Mouse (Mus musculus): ENCODE results near the gene Zmym4.
A peak's percentile ranks its signal among the peaks of the same experiment; 100 is the strongest.
"Not testable (repeated sequence)": the region's sequence is repeated elsewhere in the genome, so short reads cannot be mapped to it uniquely, and the experiment has no call there.

The Zmym4 gene

DNA sequence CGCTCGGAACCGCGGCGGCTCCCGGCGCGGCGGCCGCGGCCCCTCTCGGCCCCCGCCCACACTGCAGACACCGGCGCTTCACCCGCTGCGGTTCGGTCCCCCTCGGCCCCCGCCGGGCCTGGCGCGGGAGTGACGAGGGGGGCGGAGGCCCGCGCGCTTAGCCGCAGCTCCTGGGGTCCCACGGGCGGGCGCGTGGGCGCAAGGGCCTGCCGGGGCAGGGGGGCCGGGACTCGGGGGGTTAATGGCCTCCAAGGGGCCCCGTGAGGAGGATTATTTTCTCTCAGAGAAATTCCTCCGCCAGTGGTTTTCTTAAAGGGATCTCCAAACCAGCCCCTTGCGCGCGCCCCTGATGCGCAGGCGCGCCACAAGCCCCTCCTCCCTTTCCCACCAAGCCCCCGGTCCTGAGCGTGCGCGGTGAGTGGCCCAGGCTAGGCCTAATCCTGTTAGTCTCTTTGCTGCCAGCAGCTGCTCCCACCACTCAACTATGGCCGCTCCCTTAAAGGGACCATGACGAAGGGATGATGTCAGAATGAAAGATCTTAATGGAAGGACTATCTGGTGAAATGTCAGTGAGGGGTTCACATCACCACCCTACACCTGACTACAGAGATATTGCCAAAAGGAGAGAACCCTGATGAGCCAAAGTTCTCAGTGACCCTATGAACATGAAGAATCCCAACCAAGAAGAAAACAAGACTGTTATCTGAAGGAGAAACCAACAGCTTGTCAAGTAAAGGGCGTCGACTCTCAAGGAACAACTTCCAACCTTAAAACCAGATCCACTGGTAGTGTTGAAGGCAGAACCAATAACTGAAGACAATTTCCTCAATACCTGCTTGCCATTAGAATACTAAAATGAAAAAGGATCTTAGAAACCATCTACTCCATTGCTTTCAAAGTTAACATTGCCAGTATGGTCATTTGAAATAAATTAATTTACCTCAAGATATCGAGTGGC lies at the start of gene Zmym4:
Gene Zmym4, minus strand, starts transcription at position 272 of the 958 bp plus-strand sequence.
- DNase-seq (ENCODE audit: inconsistent age in 2 of 2, low spot score in 1 of 2) = peak; percentile 95 to 97

DNA sequence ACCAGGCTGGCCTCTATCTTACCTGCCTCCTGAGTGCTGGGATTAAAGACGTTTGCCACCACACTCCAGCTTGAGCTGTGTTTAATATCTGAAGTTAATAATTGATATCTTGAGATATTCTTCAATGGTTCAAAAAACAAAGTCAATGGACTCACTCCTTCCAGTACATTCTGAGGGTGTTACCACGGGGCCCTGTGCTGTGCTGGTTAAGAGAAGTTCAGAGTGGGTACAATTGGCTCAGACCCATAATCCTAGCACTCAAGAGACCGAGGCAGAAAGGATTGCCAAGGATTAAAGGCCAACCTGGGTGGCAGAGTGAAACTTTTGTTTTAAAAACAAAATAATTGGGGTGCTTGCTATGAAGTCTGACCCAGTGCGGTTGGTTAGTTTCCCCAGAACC lies 48.4 kb upstream of the Zmym4 start:
- peak in 1 of 2 experiments; percentile 27 for DNase-seq (ENCODE audit: inconsistent age in 2 of 2, low spot score in 1 of 2)

DNA sequence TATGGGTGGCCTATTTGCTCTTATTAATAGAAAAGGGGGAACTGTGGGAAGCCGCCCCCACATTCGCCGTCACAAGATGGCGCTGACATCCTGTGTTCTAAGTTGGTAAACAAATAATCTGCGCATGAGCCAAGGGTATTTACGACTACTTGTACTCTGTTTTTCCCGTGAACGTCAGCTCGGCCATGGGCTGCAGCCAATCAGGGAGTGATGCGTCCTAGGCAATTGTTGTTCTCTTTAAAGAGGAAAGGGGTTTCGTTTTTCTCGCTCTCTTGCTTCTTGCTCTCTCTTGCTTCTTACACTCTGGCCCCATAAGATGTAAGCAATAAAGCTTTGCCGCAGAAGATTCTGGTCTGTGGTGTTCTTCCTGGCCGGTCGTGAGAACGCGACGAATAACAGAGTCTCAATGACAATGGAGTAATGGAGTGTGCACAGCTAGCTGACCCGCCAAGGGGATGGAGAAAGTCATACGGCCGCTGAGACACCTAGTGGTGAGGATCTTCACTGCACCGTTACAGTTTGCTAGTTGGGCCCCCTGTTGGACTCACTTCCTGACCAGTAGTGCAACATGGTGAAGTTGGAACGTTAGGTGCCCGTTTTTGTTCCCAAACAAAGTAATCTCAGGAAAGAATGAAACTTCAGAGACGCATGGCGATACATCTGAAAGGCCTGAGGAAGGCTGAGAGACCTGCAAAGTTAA lies 47.5 kb upstream of the Zmym4 start:
- DNase-seq (ENCODE audit: inconsistent age in 2 of 2, low spot score in 1 of 2) = peak; percentile 85 to 96

DNA sequence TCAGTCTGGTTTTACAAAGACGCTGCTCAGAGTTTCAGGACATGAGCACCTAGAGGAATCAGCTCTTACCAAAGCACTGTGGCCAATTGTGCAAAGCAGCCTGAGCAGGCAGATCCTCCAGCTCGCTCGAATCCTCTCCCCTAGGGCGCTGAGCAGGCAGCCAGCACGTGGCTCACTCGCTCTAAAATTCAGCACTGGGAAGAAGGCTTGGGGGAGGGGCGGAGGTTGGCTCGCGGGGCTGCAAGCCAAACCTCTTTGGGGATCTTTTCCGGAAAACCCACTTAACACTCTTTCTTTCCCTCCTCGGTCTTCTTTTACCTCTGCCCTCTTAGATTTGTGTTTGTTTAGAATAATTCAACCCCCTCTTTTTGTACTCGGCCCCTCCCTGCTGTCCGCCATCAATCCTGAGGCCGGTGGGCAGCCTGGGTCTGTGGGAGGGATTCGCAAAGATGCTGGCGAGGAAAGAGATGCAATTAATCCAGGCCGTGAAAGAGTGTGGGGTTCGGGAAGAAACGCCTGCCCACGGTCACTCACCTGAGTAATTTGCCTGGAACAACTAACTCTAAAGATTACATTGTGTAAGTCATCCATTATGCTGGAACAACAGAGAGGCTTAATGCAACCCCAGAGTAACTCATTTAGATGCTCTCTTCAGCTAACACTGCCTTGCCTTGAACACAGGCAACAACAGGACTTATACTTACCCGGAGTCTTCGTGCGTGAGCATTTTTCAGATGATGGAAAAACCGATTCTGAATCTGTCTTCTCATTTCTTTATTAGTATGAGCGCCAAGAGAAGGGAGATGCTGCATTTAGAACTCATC lies 37.4 kb upstream of the Zmym4 start:
- DNase-seq (ENCODE audit: inconsistent age in 2 of 2, low spot score in 1 of 2) = peak; percentile 58 to 82

DNA sequence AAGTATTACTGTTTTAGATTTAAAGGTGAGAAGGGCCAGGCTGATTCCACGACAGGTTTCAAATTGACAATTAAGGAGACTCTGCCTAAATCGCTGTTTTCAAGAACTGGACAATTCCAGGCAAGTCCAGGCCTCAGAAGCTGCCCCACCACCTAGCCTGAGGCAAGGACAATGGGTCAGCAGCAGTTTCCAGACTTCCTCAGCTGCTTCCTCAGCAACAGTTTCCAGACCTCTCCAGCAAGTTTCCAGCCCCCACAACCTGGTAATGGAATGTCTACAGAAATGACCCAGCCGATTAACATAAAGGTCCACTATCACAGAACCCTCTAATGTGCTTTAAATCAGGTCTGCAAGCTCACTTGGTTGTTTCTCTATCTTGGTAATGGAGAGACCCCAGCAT lies 36.4 kb upstream of the Zmym4 start:
- peak in 1 of 2 experiments; percentile 16 for DNase-seq (ENCODE audit: inconsistent age in 2 of 2, low spot score in 1 of 2)

DNA sequence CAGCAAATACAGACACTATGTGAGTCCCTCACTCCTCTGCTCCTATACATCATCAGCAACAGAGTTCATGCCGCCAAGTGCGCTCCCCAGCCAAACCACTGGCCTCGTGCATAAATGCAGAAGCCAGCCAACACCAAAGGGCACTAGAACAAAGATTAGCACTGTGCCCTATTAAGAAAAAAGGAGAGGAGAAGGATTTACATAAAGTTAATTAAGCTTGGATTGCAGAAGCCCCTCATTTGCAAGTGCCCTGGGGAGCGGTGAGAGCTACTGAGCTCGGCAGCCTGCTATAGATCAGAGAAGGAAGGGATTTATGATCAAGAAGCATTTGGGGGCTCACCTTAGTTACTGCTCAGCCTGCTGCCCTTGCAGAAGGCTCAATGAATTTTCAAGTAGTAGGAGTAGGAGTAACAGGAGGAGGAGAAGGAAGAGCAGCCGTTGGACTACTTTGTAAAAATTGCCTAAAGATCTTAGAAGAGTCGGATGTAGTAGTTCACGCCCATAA lies 32.7 kb upstream of the Zmym4 start:
- DNase-seq (ENCODE audit: inconsistent age in 2 of 2, low spot score in 1 of 2) = peak in 1 of 2 experiments; percentile 27

DNA sequence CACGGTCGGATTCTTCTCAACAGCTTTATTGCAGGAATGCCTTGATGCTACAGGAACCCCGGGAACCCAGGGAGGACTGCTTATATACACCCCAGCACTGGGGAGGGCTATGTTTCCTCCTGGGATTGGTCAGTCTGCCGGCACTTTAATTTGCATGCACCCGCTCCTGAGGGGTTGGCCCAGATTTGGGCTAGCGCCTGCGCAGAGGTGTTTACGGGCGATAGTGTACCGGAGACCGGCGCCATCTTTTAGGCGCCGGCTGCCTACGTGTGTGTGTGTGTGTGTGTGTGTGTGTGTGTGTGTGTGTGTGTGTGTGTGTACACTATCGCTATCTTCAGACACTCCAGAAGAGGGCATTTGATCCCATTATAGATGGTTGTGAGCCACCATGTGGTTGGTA lies 31.4 kb upstream of the Zmym4 start:
- DNase-seq (ENCODE audit: inconsistent age in 2 of 2, low spot score in 1 of 2) = not testable (repeated sequence)

DNA sequence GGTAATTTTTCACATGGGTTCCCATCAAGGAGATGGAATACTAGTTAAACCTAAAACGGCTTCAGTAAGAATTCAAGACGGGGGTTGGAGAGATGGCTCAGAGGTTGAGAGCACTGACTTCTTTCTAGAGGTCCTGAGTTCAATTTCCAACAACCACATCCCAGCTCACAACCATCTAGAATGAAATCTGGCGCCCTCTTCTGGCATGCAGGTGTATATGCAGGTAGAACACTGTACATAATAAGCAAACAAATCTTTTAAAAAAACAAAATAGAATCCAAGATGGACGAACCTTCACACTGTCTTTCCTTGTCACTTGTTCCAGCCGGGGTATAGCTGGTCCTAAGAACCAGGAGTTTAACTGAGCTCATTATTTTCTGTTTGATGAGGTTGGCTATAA lies 24.4 kb upstream of the Zmym4 start:
- peak in 1 of 2 experiments; percentile 50 for DNase-seq (ENCODE audit: inconsistent age in 2 of 2, low spot score in 1 of 2)

DNA sequence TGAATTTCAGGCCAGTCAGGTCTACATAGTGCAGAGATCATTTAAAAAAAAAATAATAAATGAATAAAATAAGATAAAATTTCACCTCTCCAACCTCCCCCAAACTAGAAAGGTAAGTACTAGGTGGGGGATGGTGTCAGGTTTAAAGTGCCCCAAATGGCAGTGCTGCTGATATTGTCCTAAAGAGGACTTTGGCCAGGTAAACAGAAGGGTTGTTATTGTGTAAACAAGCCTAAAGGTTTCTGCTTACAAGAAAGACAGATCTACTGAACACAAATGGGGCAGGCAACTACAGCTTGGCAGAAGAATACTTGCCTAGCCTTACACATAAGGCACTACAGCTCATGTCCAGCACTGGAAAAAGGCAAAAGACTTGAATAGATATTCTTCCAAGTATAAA lies 22.6 kb upstream of the Zmym4 start:
- DNase-seq (ENCODE audit: inconsistent age in 2 of 2, low spot score in 1 of 2) = no peak

DNA sequence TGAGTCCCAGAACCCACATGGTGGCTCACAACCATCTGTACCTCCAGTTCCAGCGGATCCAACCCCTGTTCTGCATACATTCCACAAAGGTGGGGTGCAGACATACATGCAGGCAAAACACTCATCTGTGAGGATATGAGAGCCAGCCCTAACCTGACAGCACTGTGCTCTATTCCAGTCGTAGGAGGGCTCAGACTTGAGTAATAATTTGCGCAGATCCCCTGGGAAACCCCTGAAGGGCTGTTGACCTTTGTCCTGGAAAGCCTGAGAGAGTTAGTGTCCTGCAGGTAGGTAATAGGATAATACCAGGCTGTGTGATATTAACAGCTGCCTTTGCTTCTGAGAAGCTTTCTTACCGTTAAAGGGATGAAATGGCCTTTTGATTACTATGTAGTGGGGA lies 20.6 kb upstream of the Zmym4 start:
- DNase-seq (ENCODE audit: inconsistent age in 2 of 2, low spot score in 1 of 2) = no peak

DNA sequence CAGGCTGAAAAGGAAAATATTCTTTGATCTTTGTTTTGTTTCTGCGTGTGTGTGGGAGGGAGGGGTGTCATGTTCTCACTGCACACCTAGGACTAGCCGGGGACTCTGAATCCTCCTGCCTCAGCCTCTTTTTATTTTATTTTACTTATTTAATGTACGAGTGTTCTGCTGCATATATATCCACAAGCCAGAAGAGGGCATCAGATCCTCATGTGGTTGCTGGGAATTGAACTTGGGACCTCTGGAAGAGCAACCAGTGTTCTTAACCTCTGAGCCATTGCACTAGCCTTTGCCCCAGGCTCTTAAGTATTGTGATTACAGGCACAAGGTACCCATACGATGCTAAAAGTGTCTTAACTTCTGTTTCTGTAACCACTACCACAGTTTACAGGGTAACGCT lies 18.8 kb upstream of the Zmym4 start:
- DNase-seq (ENCODE audit: inconsistent age in 2 of 2, low spot score in 1 of 2) = peak in 1 of 2 experiments; percentile 22

DNA sequence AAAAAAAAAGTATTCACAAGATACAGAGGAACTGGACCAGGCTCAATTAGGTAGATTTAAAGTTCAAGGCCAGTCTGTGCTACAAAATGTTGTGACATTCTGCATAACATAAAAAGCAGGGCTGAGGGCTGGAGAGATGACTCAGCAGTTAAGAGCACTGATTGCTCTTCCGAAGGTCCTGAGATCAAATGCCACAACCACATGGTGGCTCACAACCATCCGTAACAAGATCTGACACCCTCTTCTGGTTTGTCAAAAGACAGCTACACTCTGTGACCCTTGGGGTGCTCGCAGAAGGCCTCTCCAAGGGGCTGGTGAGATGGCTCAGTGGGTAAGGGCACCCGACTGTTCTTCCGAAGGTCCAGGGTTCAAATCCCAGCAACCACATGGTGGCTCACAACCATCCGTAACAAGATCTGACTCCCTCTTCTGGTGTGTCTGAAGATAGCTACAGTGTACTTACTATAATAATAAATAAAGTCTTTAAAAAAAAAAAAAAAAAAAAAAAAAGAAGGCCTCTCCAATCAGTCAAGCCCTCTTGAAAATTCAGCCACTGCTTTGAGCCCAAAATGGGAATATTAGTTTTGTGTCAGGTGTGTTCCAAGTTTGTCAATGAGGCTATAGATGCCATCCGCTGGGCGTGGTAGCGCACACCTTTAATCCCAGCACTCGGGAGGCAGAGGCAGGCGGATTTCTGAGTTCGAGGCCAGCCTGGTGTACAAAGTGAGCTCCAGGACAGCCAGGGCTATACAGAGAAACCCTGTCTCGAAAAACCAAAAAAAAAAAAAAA lies 16.0 kb upstream of the Zmym4 start:
- peak; percentile 81 to 85 for DNase-seq (ENCODE audit: inconsistent age in 2 of 2, low spot score in 1 of 2)

DNA sequence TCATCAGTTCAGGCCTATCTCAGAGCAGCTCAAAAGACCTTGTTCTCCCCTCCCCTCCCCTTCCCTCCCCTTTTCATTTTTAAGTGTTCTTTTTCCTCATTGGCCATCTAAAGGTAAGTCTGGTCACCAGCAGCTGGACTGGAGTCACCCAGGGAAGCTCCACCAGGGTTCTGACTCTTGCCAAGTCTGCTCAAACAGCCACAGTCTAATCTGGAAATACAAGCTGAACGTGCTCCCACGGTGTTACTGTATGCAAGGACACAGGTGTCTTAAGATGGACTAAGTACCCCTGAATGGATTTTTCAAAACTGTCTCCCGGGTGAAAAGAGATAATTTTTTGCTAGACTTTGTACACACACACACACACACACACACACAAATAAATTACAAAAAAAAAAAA lies 15.4 kb upstream of the Zmym4 start:
- DNase-seq (ENCODE audit: inconsistent age in 2 of 2, low spot score in 1 of 2) = peak; percentile 68 to 82

DNA sequence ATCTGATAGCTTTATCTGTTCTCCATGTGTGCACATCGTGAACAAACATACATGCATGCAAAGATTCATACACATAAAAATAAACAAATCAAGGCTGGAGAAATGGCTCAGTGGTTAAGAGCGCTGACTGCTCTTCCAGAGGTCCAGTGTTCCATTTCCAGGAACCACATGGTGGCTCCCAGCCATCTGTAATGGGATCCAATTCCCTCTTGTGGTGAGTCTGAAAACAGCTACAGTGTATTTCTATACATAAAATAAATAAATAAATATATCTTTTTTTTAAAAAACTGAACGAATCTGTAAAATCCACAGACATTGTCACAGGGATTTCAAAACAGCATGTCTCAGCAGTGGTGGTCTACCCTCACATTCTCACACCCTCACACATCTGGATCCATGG lies 10.8 kb upstream of the Zmym4 start:
- no peak for DNase-seq (ENCODE audit: inconsistent age in 2 of 2, low spot score in 1 of 2)

DNA sequence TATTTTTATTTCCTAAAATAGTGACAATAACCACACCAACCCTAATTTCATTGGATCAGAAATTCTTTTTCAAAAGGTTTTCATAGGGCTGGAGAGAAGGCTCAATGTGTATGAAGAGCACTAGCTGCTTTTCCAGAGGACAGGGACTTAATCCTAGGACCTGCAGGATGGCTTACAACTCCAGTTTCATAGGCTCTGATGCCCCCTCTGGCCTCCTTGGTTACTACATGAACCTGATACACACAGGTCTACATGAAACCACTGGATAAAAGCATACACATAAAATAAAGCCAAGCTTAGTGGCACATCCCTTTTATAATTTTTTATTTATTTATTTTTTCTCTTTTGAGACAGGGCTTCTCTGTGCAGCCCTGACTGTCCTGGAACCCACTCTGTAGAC lies 9.5 kb upstream of the Zmym4 start:
- DNase-seq (ENCODE audit: inconsistent age in 2 of 2, low spot score in 1 of 2) = peak; percentile 38 to 85

DNA sequence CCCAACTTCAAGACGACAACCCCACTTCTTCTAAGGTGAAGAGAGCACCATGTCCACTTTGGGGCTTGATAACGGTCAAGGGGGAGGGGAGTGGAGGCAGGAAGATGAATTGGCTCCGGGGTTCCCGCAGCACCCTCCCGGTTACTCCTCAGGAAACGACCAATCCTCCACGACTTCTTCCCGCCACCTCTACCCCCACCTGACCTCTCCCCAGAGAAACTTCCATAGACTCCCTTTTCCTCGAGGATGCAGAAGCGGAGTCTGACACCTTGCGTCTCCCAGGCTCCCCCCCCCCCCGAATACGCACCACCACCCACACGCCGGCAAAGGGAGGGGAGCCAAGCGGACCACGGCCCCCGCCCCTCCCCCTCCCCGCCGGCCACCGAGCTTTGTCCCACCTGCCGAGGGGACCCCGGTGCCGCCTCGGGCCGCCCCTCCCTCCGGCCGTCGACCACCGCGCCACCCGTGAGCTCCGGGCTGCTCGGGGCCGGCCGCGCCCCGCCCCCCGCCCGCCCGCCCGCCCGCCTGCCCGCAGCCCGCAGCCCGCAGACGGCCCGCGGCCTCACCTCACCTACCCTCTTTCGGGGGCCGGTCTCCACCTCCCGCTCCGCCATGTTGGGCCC lies 583 bp downstream of the Zmym4 start:
- peak; percentile 53 to 81 for DNase-seq (ENCODE audit: inconsistent age in 2 of 2, low spot score in 1 of 2)

DNA sequence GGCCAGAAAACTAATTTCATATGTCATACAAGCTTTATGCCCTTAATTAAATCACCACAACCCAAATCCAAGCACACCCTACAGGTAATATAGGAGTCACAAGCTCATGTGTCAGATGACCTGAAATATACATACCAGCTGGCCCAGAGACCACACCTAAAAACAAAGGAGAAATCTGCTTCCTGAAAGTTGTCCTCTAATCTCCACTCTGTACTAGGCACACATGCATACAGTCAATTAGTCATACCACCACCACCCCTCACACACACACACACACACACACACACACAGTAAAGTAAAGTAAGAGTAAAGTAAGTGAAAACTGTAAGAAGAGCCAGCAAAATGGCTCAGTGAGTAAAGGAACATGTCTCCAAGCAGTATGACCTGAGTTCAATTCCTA lies 9.3 kb downstream of the Zmym4 start:
- DNase-seq (ENCODE audit: inconsistent age in 2 of 2, low spot score in 1 of 2) = no peak

DNA sequence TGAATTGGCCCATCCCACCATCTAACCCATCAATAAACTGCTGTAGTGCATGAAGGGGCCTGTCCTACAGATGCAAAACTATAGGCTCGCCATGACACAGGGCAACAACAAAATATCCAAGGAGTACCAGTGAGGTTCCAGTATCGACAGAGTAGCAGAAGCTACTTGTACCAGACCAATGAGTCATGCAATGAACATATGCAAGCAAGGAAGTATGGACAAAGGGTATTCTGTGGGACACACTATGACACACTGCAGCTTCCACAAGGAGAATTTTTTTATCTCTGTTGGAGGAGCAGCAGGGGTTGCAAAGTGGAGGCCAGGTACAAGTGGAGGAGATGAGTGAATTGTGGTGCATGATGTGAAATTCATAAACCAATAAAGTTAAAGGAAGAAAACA lies 9.7 kb downstream of the Zmym4 start:
- DNase-seq (ENCODE audit: inconsistent age in 2 of 2, low spot score in 1 of 2) = peak in 1 of 2 experiments; percentile 21

DNA sequence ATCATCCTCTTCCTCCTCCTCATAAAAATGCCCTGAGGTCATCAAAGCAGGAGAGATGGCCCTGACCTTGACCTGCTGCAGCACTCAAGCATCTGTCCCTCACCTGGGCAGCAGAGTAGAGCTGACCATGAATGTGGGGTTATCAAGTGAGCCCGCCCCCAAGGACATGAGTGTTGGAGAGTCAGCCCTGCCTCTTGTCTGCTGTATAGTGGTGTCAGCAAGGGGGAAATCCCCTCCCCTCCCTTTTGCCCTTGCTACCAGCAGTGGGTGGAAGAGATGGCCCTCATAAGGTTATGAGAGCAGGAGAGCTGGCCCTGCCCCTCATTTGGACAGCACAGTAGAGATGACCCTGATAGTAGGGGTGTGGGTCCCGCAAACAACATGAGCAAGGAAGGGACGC lies 10.5 kb downstream of the Zmym4 start:
- DNase-seq (ENCODE audit: inconsistent age in 2 of 2, low spot score in 1 of 2) = peak; percentile 29 to 67

DNA sequence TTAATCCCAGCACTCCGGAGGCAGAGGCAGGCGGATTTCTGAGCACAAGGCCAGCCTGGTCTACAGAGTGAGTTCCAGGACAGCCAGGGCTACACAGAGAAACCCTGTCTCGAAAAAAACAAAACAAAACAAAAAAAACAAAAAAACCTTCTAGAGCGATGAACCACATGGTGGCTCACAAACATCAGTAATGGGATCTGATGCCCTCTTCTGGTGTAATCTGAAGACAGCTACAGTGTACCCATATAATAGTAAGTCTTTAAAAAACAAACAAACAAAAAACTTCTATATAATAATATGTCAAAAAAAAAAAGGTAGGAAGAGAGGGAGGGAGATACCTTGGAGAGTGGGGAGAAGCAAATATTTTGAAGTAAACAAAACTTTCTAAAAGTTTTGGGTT lies 17.1 kb downstream of the Zmym4 start:
- DNase-seq (ENCODE audit: inconsistent age in 2 of 2, low spot score in 1 of 2) = peak in 1 of 2 experiments; percentile 19
